Mouse (Mus musculus) thymus, adult 2 months (tissue): ENCODE results near the gene Plekhj1.

Experiments used
- CTCF ChIP-seq: fragments of 200-500 bp; IDR thresholded peaks from 2 replicates; pipeline ENCODE4 v1.5.1; 2012; ENCODE audit warnings: mild to moderate bottlenecking, control low read depth, low read length, moderate library complexity, borderline replicate concordance; ENCODE audit not compliant: control insufficient read depth, poor library complexity, insufficient read depth; ENCODE audit errors: extremely low read depth
- POLR2A ChIP-seq: fragments of 200-500 bp; IDR thresholded peaks from 2 replicates; pipeline ENCODE4 v1.6.1; 2012; ENCODE audit warnings: mild to moderate bottlenecking, low read length, control low read depth, moderate library complexity; ENCODE audit not compliant: control insufficient read depth, poor library complexity, insufficient read depth; ENCODE audit errors: extremely low read depth

DNA sequence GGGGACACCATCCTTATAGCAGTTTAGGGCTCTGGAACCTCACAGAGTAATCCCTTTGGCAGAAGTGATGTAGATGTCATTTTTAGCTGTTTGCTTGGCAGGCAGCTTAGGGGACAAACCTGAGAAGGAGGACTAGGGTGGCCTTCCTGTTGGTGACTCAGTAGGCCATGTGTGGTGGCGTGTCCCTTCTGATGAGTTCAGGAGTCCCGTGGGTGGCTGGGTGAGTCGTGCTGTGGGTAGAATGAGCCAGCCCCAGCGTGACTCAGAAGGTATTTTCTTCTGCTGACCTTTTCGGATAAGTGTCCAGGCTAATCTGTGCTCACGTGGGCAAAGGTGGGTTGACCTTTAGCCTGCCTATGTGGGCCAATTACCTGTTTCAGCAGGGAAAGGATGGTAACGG is 39.8 kb downstream of the Plekhj1 start:
- TF ChIP-seq CTCF (no peak), POLR2A (no peak)
